Mouse (Mus musculus) gastrocnemius, adult 8-10 months (tissue): ENCODE measurements around the gene Snd1. TPM values are rescaled to one million over a fixed set of nuclear protein-coding genes. Genes with fewer than 3 reads are reported as not detected.

ENCODE experiments used
- DNase-seq, 2 experiments: peaks; one replicate each; pipeline ENCODE4 v3.0.0; 2022; ENCODE audit warnings: low spot score in 2 of 2
- total RNA-seq, 4 experiments: library from RNA; stranded (reverse); gene quantifications; 2 replicates each; pipeline ENCODE4 v1.2.4; 2022

The Snd1 gene
- total RNA-seq, 4 experiments from 2014 or later = 42.6 to 54.4 (median 50.1) TPM

GRCm38 (mm10) chr6:28947254-28947653 lies 472.3 kb downstream of the Snd1 start:
- DNase-seq = no peak

- peak; percentile 22 to 38 for DNase-seq
Measured at GRCm38 (mm10) chr6:28949269-28949668, 474.3 kb downstream of the Snd1 start.

GRCm38 (mm10) chr6:28955581-28955980 lies 480.6 kb downstream of the Snd1 start:
- peak; percentile 6 to 22 for DNase-seq

GRCm38 (mm10) chr6:28957486-28957885 lies 482.5 kb downstream of the Snd1 start:
- DNase-seq = no peak

GRCm38 (mm10) chr6:28963178-28963577 lies 488.2 kb downstream of the Snd1 start:
- DNase-seq = no peak

- DNase-seq = no peak
Measured at GRCm38 (mm10) chr6:28965264-28965663, 490.3 kb downstream of the Snd1 start.

GRCm38 (mm10) chr6:28969615-28970014 lies 494.7 kb downstream of the Snd1 start:
- DNase-seq = no peak

GRCm38 (mm10) chr6:28970711-28971110 lies 495.8 kb downstream of the Snd1 start:
- DNase-seq = no peak

- no peak for DNase-seq
Measured at GRCm38 (mm10) chr6:28974498-28974897, 499.6 kb downstream of the Snd1 start.

GRCm38 (mm10) chr6:28975106-28975505 lies 500.2 kb downstream of the Snd1 start:
- no peak for DNase-seq

- DNase-seq = no peak
Measured at GRCm38 (mm10) chr6:28978031-28978430, 503.1 kb downstream of the Snd1 start.

- DNase-seq = no peak
Measured at GRCm38 (mm10) chr6:28978881-28979280, 503.9 kb downstream of the Snd1 start.

- no peak for DNase-seq
Measured at GRCm38 (mm10) chr6:28979586-28979985, 504.6 kb downstream of the Snd1 start.

GRCm38 (mm10) chr6:28980219-28980618 lies 505.3 kb downstream of the Snd1 start:
- no peak for DNase-seq

- no peak for DNase-seq
Measured at GRCm38 (mm10) chr6:28980750-28981584, 506.0 kb downstream of the Snd1 start.

- no peak for DNase-seq
Measured at GRCm38 (mm10) chr6:28981585-28981948, 506.6 kb downstream of the Snd1 start.

GRCm38 (mm10) chr6:28981966-28982701 lies 507.2 kb downstream of the Snd1 start:
- DNase-seq = peak in 1 of 2 experiments; percentile 22

GRCm38 (mm10) chr6:28982817-28983216 lies 507.9 kb downstream of the Snd1 start:
- no peak for DNase-seq
